Mouse (Mus musculus) liver, adult 2 months (tissue): ENCODE measurements around the gene Mpnd. TPM values are rescaled to one million over a fixed set of nuclear protein-coding genes. Genes with fewer than 3 reads are reported as not detected.

Source experiments
- DNase-seq: peaks from one replicate; pipeline ENCODE4 v3.0.0-alpha.2; 2011; ENCODE audit warnings: low read depth, low spot score; ENCODE audit errors: extremely low read depth
- H3K27ac ChIP-seq: fragments of 200-500 bp; replicated peaks from 2 replicates; pipeline ENCODE4 v1.5.1; 2012; ENCODE audit warnings: low read depth, mild to moderate bottlenecking, control low read depth, inconsistent platforms, low read length; ENCODE audit not compliant: insufficient read depth
- H3K27me3 ChIP-seq: fragments of 200-500 bp; 2 replicates; pipeline ENCODE4 v1.6.1; 2012; ENCODE audit warnings: mild to moderate bottlenecking, moderate library complexity, low read length, inconsistent platforms; ENCODE audit not compliant: control insufficient read depth, insufficient read depth
- H3K36me3 ChIP-seq: fragments of 200-500 bp; 2 replicates; pipeline ENCODE4 v1.6.1; 2012; ENCODE audit warnings: low read length, inconsistent platforms; ENCODE audit not compliant: control insufficient read depth, insufficient read depth
- H3K4me1 ChIP-seq: fragments of 200-500 bp; 2 replicates; pipeline ENCODE4 v1.6.1; 2011; ENCODE audit warnings: low read length; ENCODE audit not compliant: control insufficient read depth, insufficient read depth
- H3K4me3 ChIP-seq: fragments of 200-500 bp; 2 replicates; pipeline ENCODE4 v1.5.1; 2011; ENCODE audit warnings: low read depth, mild to moderate bottlenecking, control low read depth, low read length, moderate library complexity; ENCODE audit not compliant: insufficient read depth
- H3K79me2 ChIP-seq: fragments of 200-500 bp; 2 replicates; pipeline ENCODE4 v1.6.1; 2012; ENCODE audit warnings: inconsistent platforms, mild to moderate bottlenecking, low read length, moderate library complexity; ENCODE audit not compliant: control insufficient read depth, insufficient read depth
- H3K9ac ChIP-seq: fragments of 200-500 bp; 2 replicates; pipeline ENCODE4 v1.6.1; 2012; ENCODE audit warnings: low read depth, mild to moderate bottlenecking, control low read depth, inconsistent platforms, low read length
- CTCF ChIP-seq: fragments of 200-500 bp; IDR thresholded peaks from 2 replicates; pipeline ENCODE4 v1.5.1; 2011; ENCODE audit warnings: low read depth, low read length, control low read depth
- POLR2A ChIP-seq: fragments of 200-500 bp; IDR thresholded peaks from 2 replicates; pipeline ENCODE4 v1.6.1; 2011; ENCODE audit warnings: low read length, control low read depth; ENCODE audit not compliant: insufficient read depth; ENCODE audit errors: extremely low read depth
- WGBS: fragments of 180-500 bp; shearing (Covaris S2); methylation state at CpG from one replicate; pipeline ENCODE4 v1.1.7; 2018; 5-methylcytosine and 5-hydroxymethylcytosine counted together
- polyA plus RNA-seq: library from polyadenylated mRNA; depleted of rRNA; stranded (reverse); fragments of >200 nt; gene quantifications from 2 replicates; pipeline ENCODE4 v1.2.3, GENCODE M21; 2012
- total RNA-seq: library from RNA; depleted of rRNA; stranded (reverse); fragments of >200 nt; gene quantifications from 2 replicates; pipeline ENCODE4 v1.2.3, GENCODE M21; 2014

Mpnd gene
- total and polyA plus RNA-seq, 2 experiments, result 93.2 to 175 TPM

- Histone ChIP-seq H3K4me3 (no peak overlapping the region), H3K36me3 (no peaks in the 10 kb centered on the region), H3K79me2 (peaks cover 56% of the 10 kb centered on the region), H3K9ac (no peak overlapping the region), H3K27me3 (no peaks in the 10 kb centered on the region), H3K27ac (no peak overlapping the region), H3K4me1 (peaks cover 29% of the 10 kb centered on the region)
- TF ChIP-seq POLR2A (no peak), CTCF (no peak)
- WGBS, result 61% methylated on average over 7 of the region's 7 CpGs
- DNase-seq, result no peak
Observed at GRCm38 (mm10) chr17:56034040-56034725, 28.7 kb downstream of the Mpnd start.

- H3K4me3 ChIP-seq, result no peak overlapping the region
- H3K27me3 ChIP-seq, result no peaks in the 10 kb centered on the region
- TF ChIP-seq POLR2A (no peak), CTCF (no peak)
- H3K79me2 ChIP-seq, result peaks cover 51% of the 10 kb centered on the region
- peaks cover 29% of the 10 kb centered on the region for H3K4me1 ChIP-seq
- H3K27ac ChIP-seq, result peak overlapping the region; percentile 30
- no peaks in the 10 kb centered on the region for H3K36me3 ChIP-seq
- DNase-seq, result peak; percentile 53
- 23% methylated on average over 6 of the region's 6 CpGs for WGBS
- peak overlapping the region; percentile 14; the same call in 1 of the 2 replicates for H3K9ac ChIP-seq
Observed at GRCm38 (mm10) chr17:56034726-56035100, 29.2 kb downstream of the Mpnd start.

- no peaks in the 10 kb centered on the region for H3K27me3 ChIP-seq
- peaks cover 29% of the 10 kb centered on the region for H3K4me1 ChIP-seq
- H3K36me3 ChIP-seq, result no peaks in the 10 kb centered on the region
- DNase-seq, result no peak
- peaks cover 49% of the 10 kb centered on the region for H3K79me2 ChIP-seq
- H3K27ac ChIP-seq, result peak overlapping the region; percentile 30
- H3K4me3 ChIP-seq, result no peak overlapping the region; the same call in 1 of the 2 replicates
- 41% methylated on average over 4 of the region's 4 CpGs for WGBS
- no peak for TF ChIP-seq POLR2A
- no peak for TF ChIP-seq CTCF
- peak overlapping the region; percentile 14; the same call in 1 of the 2 replicates for H3K9ac ChIP-seq
Observed at GRCm38 (mm10) chr17:56035216-56035615, 29.7 kb downstream of the Mpnd start.

- H3K4me1 ChIP-seq, result peaks cover 28% of the 10 kb centered on the region
Observed at GRCm38 (mm10) chr17:56036176-56036900, 30.8 kb downstream of the Mpnd start, which contains the start of gene Sh3gl1. Gene Sh3gl1 (minus strand): TSS chr17:56036635.

GRCm38 (mm10) chr17:56036901-56037287, 31.4 kb downstream of the Mpnd start:
- no peaks in the 10 kb centered on the region for H3K27me3 ChIP-seq
- no peaks in the 10 kb centered on the region for H3K36me3 ChIP-seq
- DNase-seq, result no peak
- WGBS, result 37% methylated on average over 13 of the region's 13 CpGs
- H3K9ac ChIP-seq, result no peak overlapping the region
- H3K27ac ChIP-seq, result no peak overlapping the region
- H3K79me2 ChIP-seq, result peaks cover 37% of the 10 kb centered on the region
- H3K4me1 ChIP-seq, result peaks cover 27% of the 10 kb centered on the region
- peak overlapping the region; percentile 4 for H3K4me3 ChIP-seq
- TF ChIP-seq CTCF (no peak), POLR2A (no peak)

More at GRCm38 (mm10) chr17:56036176-56036900, 30.8 kb downstream of the Mpnd start, which contains the start of gene Sh3gl1:
- Histone ChIP-seq H3K9ac (peak within 1 kb of the TSS; percentile 93), H3K27me3 (no peaks in the 10 kb centered on the region), H3K79me2 (peaks cover 39% of the 10 kb centered on the region), H3K27ac (peak within 1 kb of the TSS; percentile 83), H3K36me3 (no peaks in the 10 kb centered on the region), H3K4me3 (peak within 1 kb of the TSS; percentile 83)
- peak; percentile 96 for TF ChIP-seq CTCF
- TF ChIP-seq POLR2A, result peak; percentile 86
- under 1% methylated on average over 74 of the region's 74 CpGs for WGBS
- peak; percentile 86 for DNase-seq
